Mouse (Mus musculus) ES-Bruce4 (cell line): ENCODE results near the gene Gfy.

Source experiments
- CTCF ChIP-seq: IDR thresholded peaks from one replicate; pipeline ENCODE4 v1.8.1; 2011; ENCODE audit warnings: low read depth, low read length
- EP300 ChIP-seq: IDR thresholded peaks from 2 replicates; pipeline ENCODE4 v1.6.1; 2011; ENCODE audit warnings: low read depth, low read length; ENCODE audit not compliant: insufficient read depth

DNA sequence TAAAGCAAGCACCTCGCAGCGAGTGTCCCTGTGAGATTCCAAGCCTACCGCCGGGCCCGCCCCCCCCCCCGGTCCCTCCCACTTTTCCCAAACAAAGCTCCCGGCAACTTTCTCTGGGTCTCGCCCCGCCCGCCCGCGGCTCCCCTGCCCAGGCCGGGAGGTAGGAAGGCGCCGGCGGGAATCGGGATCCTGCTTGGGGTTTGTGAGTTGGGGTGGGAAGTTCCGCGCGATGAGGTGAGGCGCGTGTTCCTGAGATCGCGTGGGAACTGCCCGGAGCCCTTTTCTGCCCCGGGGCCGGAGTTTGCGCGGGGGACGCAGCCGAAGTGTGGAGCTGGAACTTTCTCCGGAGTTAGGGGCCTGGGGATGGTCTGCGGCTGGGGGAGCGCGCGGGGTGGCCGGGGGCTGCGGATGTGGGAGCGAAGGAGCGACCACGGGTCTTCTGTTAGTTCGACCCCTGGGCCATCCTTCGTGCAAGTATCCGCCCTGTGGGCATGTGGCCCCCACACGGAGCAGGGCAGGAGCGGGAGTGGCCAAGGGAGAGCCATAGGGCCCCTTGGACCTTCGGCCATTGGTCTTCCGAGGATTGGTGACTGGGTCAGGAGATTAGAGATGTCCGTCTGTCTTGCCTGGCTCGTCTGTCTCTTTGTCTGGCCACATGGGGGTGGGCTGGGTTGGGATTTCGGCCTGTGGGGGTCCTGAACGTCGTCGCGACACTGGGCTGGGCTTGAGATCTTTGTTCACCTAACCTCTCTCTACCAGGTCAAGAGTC, 36.5 kb upstream of the Gfy start, which contains the start of gene Tead2:
- TF ChIP-seq CTCF (no peak), EP300 (no peak)
